Mouse (Mus musculus) hindbrain, embryonic 16.5 days (tissue): ENCODE results near the gene Fam20a. TPM values are rescaled to one million over a fixed set of nuclear protein-coding genes. Genes with fewer than 3 reads are reported as not detected.

Experiments
- ATAC-seq: fragments of 200-750 bp; cut with Nextera tagmentation; 2 replicates; pipeline ENCODE4 v1.8.0; 2017; ENCODE audit warnings: moderate TSS enrichment, moderate library complexity
- H3K27ac ChIP-seq: fragments of 300-500 bp; sonication (generic); 2 replicates; pipeline ENCODE4 v1.5.1; 2014; ENCODE audit warnings: low read depth, mild to moderate bottlenecking, control low read depth, low read length, moderate library complexity
- H3K27me3 ChIP-seq: fragments of 300-500 bp; sonication (generic); replicated peaks from 2 replicates; pipeline ENCODE4 v1.6.1; 2014; ENCODE audit warnings: low read length; ENCODE audit not compliant: control insufficient read depth, insufficient read depth
- H3K36me3 ChIP-seq: fragments of 300-500 bp; sonication (generic); 2 replicates; pipeline ENCODE4 v1.6.1; 2014; ENCODE audit warnings: mild to moderate bottlenecking, low read length, moderate library complexity, mixed read lengths; ENCODE audit not compliant: control insufficient read depth, insufficient read depth
- H3K4me1 ChIP-seq: fragments of 300-500 bp; sonication (generic); 2 replicates; pipeline ENCODE4 v1.6.1; 2014; ENCODE audit warnings: low read depth, low read length; ENCODE audit not compliant: control insufficient read depth, insufficient read depth
- H3K4me2 ChIP-seq: fragments of 300-500 bp; sonication (generic); 2 replicates; pipeline ENCODE4 v1.6.1; 2014; ENCODE audit warnings: mild to moderate bottlenecking, low read length, control low read depth, moderate library complexity
- H3K4me3 ChIP-seq: fragments of 300-500 bp; sonication (generic); 2 replicates; pipeline ENCODE4 v1.5.1; 2014; ENCODE audit warnings: mild to moderate bottlenecking, low read length, control low read depth, moderate library complexity
- H3K9ac ChIP-seq: fragments of 300-500 bp; sonication (generic); 2 replicates; pipeline ENCODE4 v1.6.1; 2014; ENCODE audit warnings: low read depth, mild to moderate bottlenecking, control low read depth, low read length, moderate library complexity
- H3K9me3 ChIP-seq: fragments of 300-500 bp; sonication (generic); 2 replicates; pipeline ENCODE4 v1.6.1; 2014; ENCODE audit warnings: mild to moderate bottlenecking, low read length, moderate library complexity; ENCODE audit not compliant: control insufficient read depth
- WGBS: fragments of 180-500 bp; shearing (Covaris S2); extraction: QIAGEN DNeasy Blood & Tissue Kit; methylation state at CpG from one replicate; pipeline ENCODE4 v1.1.7; 2014; 5-methylcytosine and 5-hydroxymethylcytosine counted together
- polyA plus RNA-seq: library from polyadenylated mRNA; unstranded; fragments of >200 nt; fragmentation: Nextera tagmentation; extraction: Ambion mirVana; gene quantifications from 2 replicates; pipeline ENCODE4 v1.2.1, GENCODE M21; 2015

The Fam20a gene
- polyA plus RNA-seq, 1 experiment from 2014 or later: 7.9 TPM

DNA sequence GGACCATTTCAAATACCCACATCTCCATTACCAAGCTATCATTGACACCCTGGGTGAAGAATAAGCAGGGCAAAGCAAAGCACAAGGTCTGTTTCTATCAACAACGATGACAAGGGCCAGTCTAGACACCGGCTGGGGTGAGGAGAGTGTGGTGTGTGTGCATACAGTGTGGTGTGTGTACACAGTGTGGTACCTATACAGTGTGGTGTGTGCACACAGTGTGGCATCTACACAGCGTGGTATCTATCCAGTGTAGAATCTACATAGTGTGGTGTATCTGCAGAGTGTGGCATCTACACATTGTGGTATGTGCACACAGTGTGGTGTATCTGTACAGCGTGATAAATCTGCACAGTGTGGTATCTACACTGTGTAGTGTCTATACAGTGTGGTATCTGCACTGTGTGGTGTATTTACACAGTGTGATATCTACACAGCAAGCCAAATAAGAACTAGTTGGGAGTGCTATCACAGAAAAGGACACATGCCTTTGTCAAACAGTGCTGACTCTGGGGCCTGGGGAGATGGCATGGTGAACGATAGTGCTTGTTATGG, 24.9 kb downstream of the Fam20a start:
- H3K36me3 ChIP-seq: no peaks in the 10 kb centered on the region
- no peak for ATAC-seq
- WGBS: 90% methylated on average over 5 of the region's 5 CpGs
- H3K27me3 ChIP-seq: no peaks in the 10 kb centered on the region
- no peaks in the 10 kb centered on the region for H3K9me3 ChIP-seq
- no peak overlapping the region for H3K27ac ChIP-seq
- H3K9ac ChIP-seq: no peak overlapping the region
- H3K4me1 ChIP-seq: no peaks in the 10 kb centered on the region; the same call in none of the 2 replicates
- no peak overlapping the region for H3K4me2 ChIP-seq
- no peak overlapping the region for H3K4me3 ChIP-seq

DNA sequence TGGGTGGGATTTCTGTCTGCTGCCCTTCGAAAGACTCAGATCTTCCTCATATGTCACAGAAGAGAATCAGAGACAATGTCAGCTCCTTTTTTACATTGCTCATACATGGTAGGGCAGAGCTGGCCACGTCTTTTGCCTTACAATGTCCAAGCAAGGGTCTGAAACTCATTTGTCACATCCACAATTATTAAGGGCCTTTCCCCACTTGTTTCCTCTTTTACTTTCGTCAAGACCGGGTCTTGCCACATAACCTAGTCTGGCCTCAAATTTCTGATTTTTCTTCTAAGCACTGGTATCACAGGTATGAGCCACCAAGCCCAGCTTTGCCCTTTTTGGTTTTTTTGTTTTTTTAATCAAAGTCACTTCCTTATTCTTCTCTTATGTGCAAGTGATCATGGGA, 25.6 kb downstream of the Fam20a start:
- Histone ChIP-seq H3K4me3 (no peak overlapping the region), H3K36me3 (no peaks in the 10 kb centered on the region), H3K27me3 (no peaks in the 10 kb centered on the region), H3K4me2 (no peak overlapping the region), H3K9me3 (no peaks in the 10 kb centered on the region), H3K4me1 (no peaks in the 10 kb centered on the region; the same call in 1 of the 2 replicates), H3K9ac (no peak overlapping the region), H3K27ac (no peak overlapping the region)
- 84% methylated on average over 4 of the region's 4 CpGs for WGBS
- no peak for ATAC-seq

DNA sequence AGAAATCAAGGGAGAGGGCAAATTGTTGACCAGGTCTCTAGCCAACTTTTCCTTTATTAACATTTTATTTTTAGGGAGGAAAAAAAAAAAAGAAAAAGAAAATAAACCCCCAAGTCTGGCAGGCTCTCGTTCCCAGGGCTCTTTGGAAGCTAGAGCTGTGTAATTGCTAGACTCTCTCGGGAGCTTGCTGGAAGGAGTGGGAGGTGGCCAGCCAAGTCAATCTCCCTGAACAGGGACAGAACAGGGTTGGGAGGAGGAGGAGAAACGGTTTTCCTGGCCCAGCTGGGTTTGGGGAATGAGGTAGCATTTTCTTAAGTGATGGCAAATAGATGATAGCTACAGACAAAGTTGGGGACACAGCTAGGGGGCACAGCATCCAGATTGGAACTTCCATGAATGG, 29.3 kb downstream of the Fam20a start:
- no peak overlapping the region for H3K27ac ChIP-seq
- no peaks in the 10 kb centered on the region for H3K4me1 ChIP-seq
- ATAC-seq: no peak
- H3K9ac ChIP-seq: no peak overlapping the region
- WGBS: 44% methylated on average over 3 of the region's 3 CpGs
- H3K9me3 ChIP-seq: no peaks in the 10 kb centered on the region
- H3K36me3 ChIP-seq: no peaks in the 10 kb centered on the region
- no peaks in the 10 kb centered on the region for H3K27me3 ChIP-seq
- no peak overlapping the region for H3K4me3 ChIP-seq
- no peak overlapping the region for H3K4me2 ChIP-seq

DNA sequence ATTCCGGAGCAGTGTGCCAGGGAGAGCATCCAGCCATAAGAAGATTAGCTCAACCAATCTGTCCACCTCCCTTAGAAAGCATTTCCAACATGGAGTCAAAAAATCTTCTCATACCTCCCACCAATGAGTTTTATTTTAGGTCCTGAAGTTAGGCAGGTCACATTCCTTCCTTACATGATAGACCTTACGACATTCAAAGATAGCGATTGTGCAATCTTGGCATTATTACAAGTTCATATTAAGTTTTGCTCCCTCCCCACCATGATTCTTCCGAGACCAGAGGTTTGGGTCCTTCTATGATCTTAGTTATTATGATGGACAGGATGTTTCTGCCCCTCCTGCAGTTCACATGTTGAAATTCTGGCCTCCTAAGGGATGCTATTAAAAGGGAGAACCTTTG, 32.5 kb downstream of the Fam20a start:
- Histone ChIP-seq H3K36me3 (no peaks in the 10 kb centered on the region), H3K27me3 (no peaks in the 10 kb centered on the region), H3K9ac (no peak overlapping the region), H3K4me2 (no peak overlapping the region), H3K9me3 (no peaks in the 10 kb centered on the region), H3K4me1 (no peaks in the 10 kb centered on the region), H3K4me3 (no peak overlapping the region), H3K27ac (no peak overlapping the region)
- ATAC-seq: no peak
- WGBS: 87% methylated on average over 4 of the region's 4 CpGs

DNA sequence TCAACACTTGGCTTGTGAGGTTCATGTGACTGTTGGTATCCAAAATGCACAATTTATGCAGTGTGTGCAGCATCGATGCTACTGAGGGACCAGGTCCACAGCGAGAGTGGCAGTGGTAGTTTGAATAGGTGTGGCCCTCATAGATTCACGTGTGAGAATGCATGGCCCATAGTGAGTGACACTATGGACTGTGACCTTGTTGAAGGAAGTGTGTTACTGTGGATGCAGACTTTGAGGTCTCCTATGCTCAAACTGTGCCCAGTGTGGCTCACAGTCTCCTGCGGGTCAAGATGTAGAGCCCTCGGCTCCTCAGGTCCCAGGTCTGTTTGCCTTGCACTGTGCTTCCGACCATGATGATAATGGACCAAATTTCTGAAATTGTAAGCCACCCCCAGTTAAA, 39.9 kb downstream of the Fam20a start:
- Histone ChIP-seq H3K4me3 (no peak overlapping the region), H3K27me3 (no peaks in the 10 kb centered on the region), H3K27ac (no peak overlapping the region), H3K9me3 (no peaks in the 10 kb centered on the region), H3K9ac (no peak overlapping the region), H3K36me3 (no peaks in the 10 kb centered on the region), H3K4me1 (no peaks in the 10 kb centered on the region), H3K4me2 (no peak overlapping the region)
- WGBS: 92% methylated on average over 6 of the region's 6 CpGs
- no peak for ATAC-seq

DNA sequence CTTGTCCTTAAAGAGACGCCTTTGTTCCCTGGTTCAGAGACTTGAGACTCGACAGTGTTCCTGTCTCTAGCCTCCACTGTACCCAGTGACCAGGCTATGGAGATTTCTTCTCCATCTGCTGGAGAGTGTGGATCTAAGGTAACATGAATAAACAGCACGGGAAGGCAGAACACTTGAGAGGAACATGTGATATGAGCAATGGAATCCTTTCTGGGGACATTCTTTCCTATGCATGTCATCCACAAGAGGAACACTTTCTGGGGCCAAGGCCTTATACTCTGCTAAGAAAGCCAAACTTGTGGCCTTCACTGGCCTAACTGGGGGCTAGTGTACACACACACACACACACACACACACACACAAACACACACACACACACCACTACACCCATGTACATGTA, 40.5 kb downstream of the Fam20a start:
- Histone ChIP-seq H3K4me3 (no peak overlapping the region), H3K4me1 (no peaks in the 10 kb centered on the region), H3K36me3 (no peaks in the 10 kb centered on the region), H3K27me3 (no peaks in the 10 kb centered on the region), H3K9ac (no peak overlapping the region), H3K4me2 (no peak overlapping the region), H3K27ac (no peak overlapping the region), H3K9me3 (no peaks in the 10 kb centered on the region)
- ATAC-seq: no peak
- WGBS: 83% methylated on average over 3 of the region's 3 CpGs

DNA sequence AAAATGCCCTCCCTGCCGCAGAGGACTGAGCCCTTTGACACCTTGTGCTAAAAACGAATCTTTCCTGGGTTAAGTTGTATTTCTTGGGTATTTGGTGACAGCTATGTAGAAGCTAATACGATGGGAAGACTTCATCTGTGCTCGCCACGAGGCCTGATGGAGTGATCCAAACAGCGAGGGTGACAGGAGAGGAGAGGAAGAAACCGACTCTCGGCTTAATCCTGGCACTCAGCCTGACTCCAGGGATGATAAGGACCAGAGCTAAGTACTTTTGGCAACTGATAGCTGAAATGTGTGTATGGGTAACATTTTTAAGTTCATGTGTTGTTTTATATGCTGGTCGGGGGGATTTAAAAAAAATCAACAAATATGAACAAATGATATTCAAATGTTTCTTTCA, 41.1 kb downstream of the Fam20a start:
- Histone ChIP-seq H3K4me1 (no peaks in the 10 kb centered on the region), H3K9ac (no peak overlapping the region), H3K4me2 (no peak overlapping the region), H3K27me3 (no peaks in the 10 kb centered on the region), H3K36me3 (no peaks in the 10 kb centered on the region), H3K27ac (no peak overlapping the region), H3K9me3 (no peaks in the 10 kb centered on the region), H3K4me3 (no peak overlapping the region)
- WGBS: 83% methylated on average over 9 of the region's 9 CpGs
- ATAC-seq: no peak

DNA sequence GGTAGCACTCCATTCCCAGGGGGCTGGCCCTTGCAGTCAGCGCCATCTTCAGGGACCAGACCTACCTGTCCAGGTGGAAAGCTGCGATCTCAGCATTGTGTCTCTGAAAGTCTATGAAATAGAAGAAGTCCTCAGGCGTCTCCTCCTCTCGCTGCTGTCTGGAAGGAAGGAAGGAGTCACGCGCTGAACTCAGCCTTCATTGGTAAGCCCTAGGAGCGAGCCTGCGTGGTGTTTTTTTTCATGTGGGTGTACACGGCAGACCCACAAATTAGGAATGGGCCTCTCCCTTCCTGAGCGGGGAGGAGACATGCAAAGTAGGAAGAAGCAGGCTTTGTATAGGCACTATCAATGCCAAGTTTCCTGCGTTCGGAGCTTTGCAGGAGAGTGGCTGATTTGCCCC, 43.8 kb downstream of the Fam20a start:
- Histone ChIP-seq H3K4me1 (no peaks in the 10 kb centered on the region), H3K27me3 (no peaks in the 10 kb centered on the region), H3K4me2 (no peak overlapping the region), H3K27ac (no peak overlapping the region), H3K9ac (no peak overlapping the region), H3K4me3 (no peak overlapping the region), H3K36me3 (no peaks in the 10 kb centered on the region), H3K9me3 (no peaks in the 10 kb centered on the region)
- WGBS: 80% methylated on average over 12 of the region's 12 CpGs
- no peak for ATAC-seq

DNA sequence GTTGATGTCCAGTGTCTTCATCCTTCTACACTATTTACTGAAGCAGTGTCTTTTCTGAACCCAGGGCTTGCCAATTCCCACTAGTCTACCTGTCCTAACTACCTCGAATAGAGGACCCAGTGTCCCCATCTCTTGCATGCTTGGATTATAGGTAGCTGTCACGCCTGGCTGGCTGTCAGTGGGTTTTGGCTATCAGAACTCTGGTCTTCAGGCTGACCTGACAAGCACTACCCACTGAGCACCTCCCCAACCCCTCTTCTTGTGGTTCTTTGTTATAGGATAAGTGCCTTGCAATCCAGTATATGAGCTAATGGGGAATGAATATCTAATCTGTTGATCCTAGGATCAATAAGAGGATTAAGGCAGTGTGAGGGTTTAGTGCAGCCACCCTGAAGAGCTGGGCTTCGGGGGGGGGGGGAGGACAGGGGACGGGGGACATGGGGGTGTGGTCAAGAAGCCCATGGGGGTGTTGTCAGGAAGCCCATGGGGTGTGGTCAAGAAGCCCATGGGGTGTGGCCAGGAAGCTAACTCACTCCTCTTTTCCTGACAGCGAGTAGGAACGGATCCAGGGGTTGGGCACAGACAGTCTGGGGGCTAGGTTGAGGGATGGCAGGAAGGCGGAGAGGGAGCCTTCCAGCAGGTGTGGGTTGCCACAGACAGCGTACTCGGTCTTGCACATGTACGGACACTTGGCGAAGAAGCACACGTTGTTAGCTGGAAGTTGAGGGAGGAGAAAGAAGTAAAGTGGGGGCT, 45.3 kb downstream of the Fam20a start:
- H3K36me3 ChIP-seq: no peaks in the 10 kb centered on the region
- no peak overlapping the region for H3K27ac ChIP-seq
- H3K4me1 ChIP-seq: no peaks in the 10 kb centered on the region
- H3K4me3 ChIP-seq: no peak overlapping the region
- no peak for ATAC-seq
- H3K4me2 ChIP-seq: no peak overlapping the region
- 78% methylated on average over 11 of the region's 12 CpGs for WGBS
- no peaks in the 10 kb centered on the region for H3K9me3 ChIP-seq
- H3K9ac ChIP-seq: no peak overlapping the region
- H3K27me3 ChIP-seq: no peaks in the 10 kb centered on the region
